Mouse (Mus musculus): ENCODE measurements around the gene Tcp1.

DNA sequence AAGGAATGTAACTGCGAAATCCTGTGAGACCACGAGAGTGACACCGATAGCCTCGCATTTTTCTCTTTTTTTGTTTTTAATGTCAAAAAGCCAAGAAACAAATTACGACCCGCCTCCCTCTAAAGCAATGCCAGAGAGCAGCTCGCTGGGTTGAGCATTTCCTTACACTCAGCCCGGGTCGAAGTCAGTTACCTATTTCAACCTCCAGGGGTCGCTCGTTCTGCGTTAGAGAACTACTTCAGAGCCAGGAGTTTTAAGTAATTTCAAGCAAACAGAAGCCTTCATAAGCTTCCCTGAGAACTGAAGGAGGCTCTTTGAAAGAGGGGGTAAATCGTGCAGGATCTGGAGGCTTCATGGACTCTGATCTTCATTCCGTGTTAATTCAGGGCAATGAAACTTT lies 35.3 kb upstream of the Tcp1 start:
- TF ChIP-seq CTCF (IDR thresholded peaks at IDR 0.05; ENCODE audit: low read depth) (peak; percentile 83), EP300 (IDR thresholded peaks at IDR 0.05; ENCODE audit: low read depth) (no peak)
